Comparison of ENCODE assay signal across 8 mouse cellular contexts in the genomic region with DNA sequence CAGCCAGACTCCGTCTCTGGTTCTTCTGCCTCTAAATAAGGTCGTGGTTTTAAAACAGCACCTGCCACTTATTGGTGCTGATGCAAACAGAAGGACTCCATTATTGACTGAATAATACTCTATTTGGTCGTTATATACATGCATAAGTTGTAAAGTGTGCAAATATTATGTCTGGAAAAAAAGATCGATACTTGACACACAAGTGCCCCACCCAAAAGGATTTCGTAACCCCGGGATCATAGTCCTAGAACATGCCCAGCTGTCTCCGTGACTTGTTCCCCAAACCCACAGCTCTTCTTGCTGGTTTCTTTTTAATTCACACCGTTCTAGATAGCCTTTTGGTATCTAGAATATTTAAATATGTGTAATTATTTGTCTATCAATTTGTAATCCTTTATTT. TPM values are rescaled to one million over a fixed set of nuclear protein-coding genes. Genes with fewer than 3 reads are reported as not detected.
DNase-seq lines count a peak whose midpoint lies in the region; ATAC-seq lines count a peak whose summit lies in the region.

No protein-coding gene starts in this region.

- peaks cover 24% of the 10 kb centered on the region; the same call in 1 of the 2 replicates for H3K79me2 ChIP-seq in macrophage (ENCODE audit: inconsistent target)

- H3K4me1 ChIP-seq in embryonic facial prominence, embryonic 12.5 days, result peaks cover 16% of the 10 kb centered on the region
- peaks cover 35% of the 10 kb centered on the region for H3K4me1 ChIP-seq in hindbrain, embryonic 13.5 days (replicated peaks)

- H3K9me3 ChIP-seq in embryonic facial prominence, embryonic 12.5 days, result no peaks in the 10 kb centered on the region
- H3K9me3 ChIP-seq in hindbrain, embryonic 13.5 days, result no peaks in the 10 kb centered on the region

- 0 out of 2 replicates have a peak, but pooled peaks cover 1% of the 10 kb centered on the region for H3K36me3 ChIP-seq in embryonic facial prominence, embryonic 12.5 days
- H3K36me3 ChIP-seq in hindbrain, embryonic 13.5 days, result no peaks in the 10 kb centered on the region
- 0 out of 2 replicates have a peak, but pooled peaks cover under 1% of the 10 kb centered on the region for H3K36me3 ChIP-seq in macrophage (ENCODE audit: inconsistent target)

- ATAC-seq in embryonic facial prominence, embryonic 12.5 days (ENCODE audit: insufficient number of reproducible peaks, insufficient read depth, low FRiP score, low TSS enrichment), result no peak
- no peak for ATAC-seq in hindbrain, embryonic 13.5 days (ENCODE audit: low FRiP score)
- no peak for ATAC-seq in megakaryocyte progenitor cell, adult 5-6 weeks (replicated peaks; ENCODE audit: poor library complexity)

- H3K9ac ChIP-seq in embryonic facial prominence, embryonic 12.5 days, result no peak overlapping the region
- H3K9ac ChIP-seq in hindbrain, embryonic 13.5 days, result no peak overlapping the region

- H3K4me3 ChIP-seq in embryonic facial prominence, embryonic 12.5 days, result peak overlapping the region; percentile 87; the same call in 1 of the 2 replicates
- peak overlapping the region; percentile 28 for H3K4me3 ChIP-seq in hindbrain, embryonic 13.5 days
- H3K4me3 ChIP-seq in macrophage (ENCODE audit: inconsistent target), result peak overlapping the region; percentile 2; the same call in 1 of the 2 replicates

- DNase-seq in heart, adult 18-20 months, result peak; percentile 43 to 51
- no peak for DNase-seq in heart, postnatal 4 days
- DNase-seq in thymus, postnatal 36 days, result no peak
- no peak for DNase-seq in adrenal gland, postnatal 4 days (ENCODE audit: low spot score in 2 of 2)

- peak overlapping the region; percentile 41 for H3K4me2 ChIP-seq in embryonic facial prominence, embryonic 12.5 days (replicated peaks)
- peak overlapping the region; percentile 89 for H3K4me2 ChIP-seq in hindbrain, embryonic 13.5 days

- 74% methylated on average over 8 of the region's 8 CpGs for WGBS in embryonic facial prominence, embryonic 12.5 days
- WGBS in hindbrain, embryonic 13.5 days, result 77% methylated on average over 8 of the region's 8 CpGs
- WGBS in macrophage (ENCODE audit: missing documents), result 48% methylated on average over 8 of the region's 8 CpGs

- H3K27me3 ChIP-seq in embryonic facial prominence, embryonic 12.5 days, result no peaks in the 10 kb centered on the region
- no peaks in the 10 kb centered on the region; the same call in 1 of the 2 replicates for H3K27me3 ChIP-seq in hindbrain, embryonic 13.5 days

- no peak overlapping the region for H3K27ac ChIP-seq in embryonic facial prominence, embryonic 12.5 days
- H3K27ac ChIP-seq in hindbrain, embryonic 13.5 days, result no peak overlapping the region
- H3K27ac ChIP-seq in macrophage, result no peak overlapping the region

RNA-seq across cellular contexts. Expression of a gene that starts 0.9 kb away (rescaled TPM):
- 1 to 10 TPM; 7.4 to 9.8 TPM for total RNA-seq in heart, adult 18-20 months (2021)
- 10 to 100 TPM; 11.4 to 12.2 TPM for total RNA-seq in heart, postnatal 4 days (2021)
- 24.2 and 26.7 TPM in 2 replicates for polyA plus RNA-seq in embryonic facial prominence, embryonic 12.5 days (2016; fragmentation: Nextera tagmentation; extraction: Ambion mirVana)
- polyA plus RNA-seq in hindbrain, embryonic 13.5 days (2015; fragmentation: Nextera tagmentation; extraction: Ambion mirVana), result 25.2 and 26.3 TPM in 2 replicates
- 10 to 100 TPM in 20 of 26 experiments, 1 to 10 TPM in 6; 7.0 to 36.5 (median 13.3) TPM for total RNA-seq in macrophage (2018; cell fraction: chromatin; rRNA removed)
- total RNA-seq in macrophage (2018; cell fraction: cytosol; rRNA removed), result 10 to 100 TPM; 12.0 to 31.5 (median 15.1) TPM
- total RNA-seq in macrophage (2018; cell fraction: nucleus; rRNA removed), result 10 to 100 TPM in 25 of 26 experiments, 1 to 10 TPM in 1; 6.8 to 41.4 (median 18.3) TPM
- polyA plus RNA-seq in macrophage (2018), result 4.3 to 16.4 TPM (median 6.7 TPM) in 3 replicates
- total RNA-seq in adrenal gland, postnatal 4 days (2021), result 10 to 100 TPM; 42.6 to 45.7 TPM
- 3.7 and 8.2 TPM in 2 replicates for total RNA-seq in megakaryocyte progenitor cell, adult 5-6 weeks (2015)
- 3.8 and 8.4 TPM in 2 replicates for total RNA-seq in megakaryocyte progenitor cell, adult 5-6 weeks (2017)

Comparison
In these comparisons a context has a peak if more than half of its experiments do, and no peak if none do; other contexts are left out.
1. DNase-seq: peak in heart, adult 18-20 months (2 of 2); none in heart, postnatal 4 days (single experiment), thymus, postnatal 36 days (0 of 2) and adrenal gland, postnatal 4 days (0 of 2).
2. H3K4me3 ChIP-seq: peak in every context shown above with its lines; median percentile 87 in embryonic facial prominence, embryonic 12.5 days; 28 in hindbrain, embryonic 13.5 days; 2 in macrophage.